Mouse (Mus musculus) liver, adult 2 months (tissue): ENCODE measurements around the gene C87436. TPM values are rescaled to one million over a fixed set of nuclear protein-coding genes. Genes with fewer than 3 reads are reported as not detected.

Source experiments
- DNase-seq: peaks from one replicate; pipeline ENCODE4 v3.0.0-alpha.2; 2011; ENCODE audit warnings: low read depth, low spot score; ENCODE audit errors: extremely low read depth
- H3K27ac ChIP-seq: fragments of 200-500 bp; replicated peaks from 2 replicates; pipeline ENCODE4 v1.5.1; 2012; ENCODE audit warnings: low read depth, mild to moderate bottlenecking, control low read depth, inconsistent platforms, low read length; ENCODE audit not compliant: insufficient read depth
- H3K27me3 ChIP-seq: fragments of 200-500 bp; 2 replicates; pipeline ENCODE4 v1.6.1; 2012; ENCODE audit warnings: mild to moderate bottlenecking, moderate library complexity, low read length, inconsistent platforms; ENCODE audit not compliant: control insufficient read depth, insufficient read depth
- H3K36me3 ChIP-seq: fragments of 200-500 bp; 2 replicates; pipeline ENCODE4 v1.6.1; 2012; ENCODE audit warnings: low read length, inconsistent platforms; ENCODE audit not compliant: control insufficient read depth, insufficient read depth
- H3K4me1 ChIP-seq: fragments of 200-500 bp; 2 replicates; pipeline ENCODE4 v1.6.1; 2011; ENCODE audit warnings: low read length; ENCODE audit not compliant: control insufficient read depth, insufficient read depth
- H3K4me3 ChIP-seq: fragments of 200-500 bp; 2 replicates; pipeline ENCODE4 v1.5.1; 2011; ENCODE audit warnings: low read depth, mild to moderate bottlenecking, control low read depth, low read length, moderate library complexity; ENCODE audit not compliant: insufficient read depth
- H3K79me2 ChIP-seq: fragments of 200-500 bp; 2 replicates; pipeline ENCODE4 v1.6.1; 2012; ENCODE audit warnings: inconsistent platforms, mild to moderate bottlenecking, low read length, moderate library complexity; ENCODE audit not compliant: control insufficient read depth, insufficient read depth
- H3K9ac ChIP-seq: fragments of 200-500 bp; 2 replicates; pipeline ENCODE4 v1.6.1; 2012; ENCODE audit warnings: low read depth, mild to moderate bottlenecking, control low read depth, inconsistent platforms, low read length
- CTCF ChIP-seq: fragments of 200-500 bp; IDR thresholded peaks from 2 replicates; pipeline ENCODE4 v1.5.1; 2011; ENCODE audit warnings: low read depth, low read length, control low read depth
- POLR2A ChIP-seq: fragments of 200-500 bp; IDR thresholded peaks from 2 replicates; pipeline ENCODE4 v1.6.1; 2011; ENCODE audit warnings: low read length, control low read depth; ENCODE audit not compliant: insufficient read depth; ENCODE audit errors: extremely low read depth
- WGBS: fragments of 180-500 bp; shearing (Covaris S2); methylation state at CpG from one replicate; pipeline ENCODE4 v1.1.7; 2018; 5-methylcytosine and 5-hydroxymethylcytosine counted together
- polyA plus RNA-seq: library from polyadenylated mRNA; depleted of rRNA; stranded (reverse); fragments of >200 nt; gene quantifications from 2 replicates; pipeline ENCODE4 v1.2.3, GENCODE M21; 2012; rRNA removed
- total RNA-seq: library from RNA; depleted of rRNA; stranded (reverse); fragments of >200 nt; gene quantifications from 2 replicates; pipeline ENCODE4 v1.2.3, GENCODE M21; 2014; rRNA removed

C87436 gene
- total RNA-seq = 10.1 and 10.2 TPM in 2 replicates
- 7.6 and 7.8 TPM in 2 replicates for polyA plus RNA-seq

- peak; percentile 95 for DNase-seq
- under 1% methylated on average over 59 of the region's 59 CpGs for WGBS
- H3K9ac ChIP-seq = peak within 1 kb of the TSS; percentile 91
- peak within 1 kb of the TSS; percentile 98 for H3K27ac ChIP-seq
- no peaks in the 10 kb centered on the region for H3K4me1 ChIP-seq
- H3K27me3 ChIP-seq = no peaks in the 10 kb centered on the region
- TF ChIP-seq POLR2A (peak; percentile 25; the same call in 1 of the 2 replicates), CTCF (0 out of 2 replicates have a peak, but pooled peaks have one; percentile 0)
- peaks cover 2% of the 10 kb centered on the region; the same call in 1 of the 2 replicates for H3K79me2 ChIP-seq
- H3K36me3 ChIP-seq = no peaks in the 10 kb centered on the region; the same call in 1 of the 2 replicates
- H3K4me3 ChIP-seq = peak within 1 kb of the TSS; percentile 76
Measured at GRCm38 (mm10) chr6:86438272-86439118, at the start of gene C87436. C87436 (plus strand) TSS chr6:86438374.

- Histone ChIP-seq H3K27me3 (no peaks in the 10 kb centered on the region), H3K9ac (no peak overlapping the region), H3K36me3 (peaks cover 38% of the 10 kb centered on the region), H3K79me2 (peaks cover 5% of the 10 kb centered on the region; the same call in 1 of the 2 replicates), H3K27ac (peak overlapping the region; percentile 25; the same call in 1 of the 2 replicates), H3K4me3 (no peak overlapping the region), H3K4me1 (peaks cover 19% of the 10 kb centered on the region; the same call in 1 of the 2 replicates)
- 63% methylated on average over 18 of the region's 18 CpGs for WGBS
- TF ChIP-seq POLR2A (no peak), CTCF (no peak)
- no peak for DNase-seq
Measured at GRCm38 (mm10) chr6:86388461-86388860, 49.7 kb upstream of the C87436 start.

GRCm38 (mm10) chr6:86391326-86391725, 46.8 kb upstream of the C87436 start:
- Histone ChIP-seq H3K27me3 (no peaks in the 10 kb centered on the region), H3K79me2 (peaks cover 13% of the 10 kb centered on the region; the same call in 1 of the 2 replicates), H3K27ac (no peak overlapping the region), H3K36me3 (peaks cover 38% of the 10 kb centered on the region), H3K4me1 (peaks cover 12% of the 10 kb centered on the region), H3K4me3 (no peak overlapping the region), H3K9ac (no peak overlapping the region)
- DNase-seq = no peak
- WGBS = 95% methylated on average over 5 of the region's 5 CpGs
- no peak for TF ChIP-seq POLR2A
- no peak for TF ChIP-seq CTCF

GRCm38 (mm10) chr6:86393187-86393586, 45.0 kb upstream of the C87436 start:
- TF ChIP-seq CTCF = peak; percentile 17; the same call in 1 of the 2 replicates
- no peak for TF ChIP-seq POLR2A
- no peak overlapping the region for H3K9ac ChIP-seq
- no peak for DNase-seq
- WGBS = 89% methylated on average over 1 of the region's 1 CpGs
- no peak overlapping the region for H3K27ac ChIP-seq
- no peaks in the 10 kb centered on the region for H3K27me3 ChIP-seq
- H3K4me3 ChIP-seq = no peak overlapping the region
- H3K4me1 ChIP-seq = peaks cover 9% of the 10 kb centered on the region
- H3K36me3 ChIP-seq = peaks cover 34% of the 10 kb centered on the region
- H3K79me2 ChIP-seq = peaks cover 13% of the 10 kb centered on the region; the same call in 1 of the 2 replicates

- DNase-seq = no peak
- peaks cover 27% of the 10 kb centered on the region for H3K36me3 ChIP-seq
- no peaks in the 10 kb centered on the region for H3K27me3 ChIP-seq
- no peak overlapping the region for H3K9ac ChIP-seq
- H3K4me3 ChIP-seq = no peak overlapping the region
- H3K4me1 ChIP-seq = peaks cover 6% of the 10 kb centered on the region
- H3K79me2 ChIP-seq = peaks cover 13% of the 10 kb centered on the region; the same call in 1 of the 2 replicates
- H3K27ac ChIP-seq = no peak overlapping the region
- WGBS = 82% methylated on average over 17 of the region's 17 CpGs
- TF ChIP-seq CTCF (no peak), POLR2A (no peak)
Measured at GRCm38 (mm10) chr6:86394078-86394720, 44.0 kb upstream of the C87436 start.
